ENCODE assay signal across 11 mouse cellular contexts in genomic region chr19:24101183-24101582, GRCm38 (mm10).
A peak's percentile ranks its signal among the peaks of the same experiment; 100 is the strongest.
DNase-seq lines count a peak whose midpoint lies in the region; ATAC-seq and TF ChIP-seq lines count a peak whose summit lies in the region.
"Had no signal": no experiment of that assay in that cellular context is flagged by ENCODE, and none has a peak within 500 bp of the region (broad histone marks: within the 10 kb centered on the region; RNA-seq: fewer than 3 reads in every experiment).

No protein-coding gene starts in this region.

- H3K27me3 ChIP-seq in liver, postnatal 0 days (ENCODE audit: insufficient read depth, low read length): no peaks in the 10 kb centered on the region
- no peaks in the 10 kb centered on the region for H3K27me3 ChIP-seq in liver, embryonic 11.5 days (replicated peaks; ENCODE audit: control insufficient read depth, insufficient read depth, low read length)
- H3K27me3 ChIP-seq: intestine, embryonic 15.5 days had no signal

- H3K9me3 ChIP-seq in liver, postnatal 0 days (ENCODE audit: low read length): no peaks in the 10 kb centered on the region
- H3K9me3 ChIP-seq in liver, embryonic 11.5 days (ENCODE audit: control insufficient read depth, low read length): no peaks in the 10 kb centered on the region
- H3K9me3 ChIP-seq: intestine, embryonic 15.5 days; limb, embryonic 15.5 days had no signal

- H3K4me1 ChIP-seq in liver, postnatal 0 days (ENCODE audit: insufficient read depth): no peaks in the 10 kb centered on the region
- H3K4me1 ChIP-seq in liver, embryonic 11.5 days (replicated peaks; ENCODE audit: control insufficient read depth, insufficient read depth, low read length): no peaks in the 10 kb centered on the region
- H3K4me1 ChIP-seq: intestine, embryonic 15.5 days; limb, embryonic 15.5 days had no signal

- WGBS in liver, postnatal 0 days (ENCODE audit: insufficient replicate concordance): 71% methylated on average over 6 of the region's 6 CpGs
- 69% methylated on average over 6 of the region's 6 CpGs for WGBS in liver, embryonic 11.5 days

- no peak for ATAC-seq in liver, postnatal 0 days
- no peak for ATAC-seq in liver, embryonic 11.5 days (replicated peaks; ENCODE audit: low FRiP score)
- ATAC-seq in megakaryocyte, adult 5-6 weeks (ENCODE audit: poor library complexity, severe bottlenecking): no peak
- ATAC-seq: intestine, embryonic 15.5 days had no signal

- no peak overlapping the region for H3K4me3 ChIP-seq in liver, postnatal 0 days (ENCODE audit: low read depth, low read length)
- H3K4me3 ChIP-seq in liver, embryonic 11.5 days (ENCODE audit: low read depth, low read length): no peak overlapping the region
- H3K4me3 ChIP-seq: intestine, embryonic 15.5 days; limb, embryonic 15.5 days had no signal

- H3K27ac ChIP-seq in liver, postnatal 0 days (ENCODE audit: low read depth): no peak overlapping the region
- no peak overlapping the region for H3K27ac ChIP-seq in liver, embryonic 11.5 days (ENCODE audit: low read depth, low read length)
- H3K27ac ChIP-seq: intestine, embryonic 15.5 days; limb, embryonic 15.5 days had no signal

- peak; percentile 44 for TF ChIP-seq CTCF in liver, postnatal 0 days (IDR thresholded peaks at IDR 0.05; ENCODE audit: low read depth)

- H3K4me2 ChIP-seq in liver, postnatal 0 days (ENCODE audit: low read depth, low read length): no peak overlapping the region
- H3K4me2 ChIP-seq in liver, embryonic 11.5 days: no peak overlapping the region
- H3K4me2 ChIP-seq: intestine, embryonic 15.5 days; limb, embryonic 15.5 days had no signal

- no peak for TF ChIP-seq EP300 in liver, postnatal 0 days (IDR thresholded peaks at IDR 0.05; ENCODE audit: low read depth)

- peaks cover 14% of the 10 kb centered on the region for H3K36me3 ChIP-seq in liver, postnatal 0 days (replicated peaks; ENCODE audit: insufficient read depth, low read length)
- peaks cover 6% of the 10 kb centered on the region; the same call in 1 of the 2 replicates for H3K36me3 ChIP-seq in liver, embryonic 11.5 days (ENCODE audit: control insufficient read depth, insufficient read depth, low read length)

- H3K9ac ChIP-seq in liver, postnatal 0 days (replicated peaks): no peak overlapping the region
- no peak overlapping the region for H3K9ac ChIP-seq in liver, embryonic 11.5 days (ENCODE audit: low read depth, low read length)
- H3K9ac ChIP-seq: intestine, embryonic 15.5 days; limb, embryonic 15.5 days had no signal

- DNase-seq in heart, adult 11 months: peak; percentile 81
- no peak for DNase-seq in heart, postnatal 4 days
- DNase-seq in liver, postnatal 0 days: no peak
- DNase-seq in liver, embryonic 11.5 days (ENCODE audit: low spot score): no peak
- DNase-seq in WW6 (ENCODE audit: low read depth, low spot score): peak; percentile 46
- peak; percentile 58 for DNase-seq in retina, postnatal 1 day
- no peak for DNase-seq in adrenal gland, postnatal 10 days
- DNase-seq: gastrocnemius, postnatal 36 days had no signal

Comparison
In these comparisons a context has a peak if more than half of its experiments do, and no peak if none do; other contexts are left out.
1. DNase-seq: peak in heart, adult 11 months (single experiment), WW6 (single experiment) and retina, postnatal 1 day (single experiment); none in heart, postnatal 4 days (single experiment), liver, postnatal 0 days (single experiment), liver, embryonic 11.5 days (single experiment) and adrenal gland, postnatal 10 days (single experiment).